Comparison of ENCODE assay signal across 31 mouse cellular contexts in the genomic region with DNA sequence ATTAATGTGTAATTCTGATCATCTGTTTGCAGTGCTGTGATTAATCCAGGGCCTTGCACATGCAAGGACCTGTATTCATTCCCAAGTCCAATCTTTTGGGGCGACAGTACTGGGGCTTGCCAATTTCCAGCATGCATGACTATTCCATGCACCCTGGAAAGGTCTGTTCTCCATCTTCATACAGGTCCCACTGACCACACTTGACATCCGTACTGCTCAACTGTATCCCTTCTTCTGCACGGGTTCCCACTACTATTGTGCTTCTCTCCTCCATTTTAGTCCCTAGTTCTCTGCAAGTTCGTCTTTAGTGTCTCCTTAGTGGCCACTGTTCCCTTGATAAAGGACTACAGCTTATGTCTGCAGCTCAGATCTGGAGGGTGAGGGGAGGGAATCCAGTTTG.
"Had no signal": no experiment of that assay in that cellular context is flagged by ENCODE, and none has a peak within 500 bp of the region (broad histone marks: within the 10 kb centered on the region; RNA-seq: fewer than 3 reads in every experiment).

No protein-coding gene starts in this region.

- H3K27ac ChIP-seq: left cerebral cortex, adult 2 months; limb, embryonic 10.5 days; limb, embryonic 12.5 days; limb, embryonic 13.5 days; limb, embryonic 15.5 days; liver, embryonic 12.5 days; liver, embryonic 13.5 days; liver, embryonic 14.5 days; liver, embryonic 15.5 days; lung, embryonic 15.5 days; macrophage; midbrain, embryonic 10.5 days; midbrain, embryonic 12.5 days; midbrain, embryonic 13.5 days; neural tube, embryonic 12.5 days had no signal

- H3K27me3 ChIP-seq: limb, embryonic 13.5 days; limb, embryonic 15.5 days; liver, embryonic 12.5 days; liver, embryonic 13.5 days; liver, embryonic 15.5 days; lung, embryonic 15.5 days; midbrain, embryonic 13.5 days; neural tube, embryonic 12.5 days had no signal

- H3K9ac ChIP-seq: limb, embryonic 12.5 days; limb, embryonic 13.5 days; limb, embryonic 15.5 days; liver, embryonic 12.5 days; liver, embryonic 13.5 days; liver, embryonic 14.5 days; liver, embryonic 15.5 days; liver, postnatal 0 days; lung, embryonic 14.5 days; lung, embryonic 15.5 days; midbrain, embryonic 12.5 days; midbrain, embryonic 13.5 days; neural tube, embryonic 12.5 days had no signal

- H3K4me1 ChIP-seq: limb, embryonic 15.5 days; liver, embryonic 13.5 days; liver, embryonic 15.5 days; midbrain, embryonic 10.5 days; midbrain, embryonic 12.5 days; midbrain, embryonic 13.5 days had no signal

- H3K9me3 ChIP-seq: limb, embryonic 10.5 days; limb, embryonic 15.5 days; liver, embryonic 15.5 days; lung, embryonic 15.5 days; midbrain, embryonic 12.5 days; neural tube, embryonic 12.5 days had no signal

- H3K36me3 ChIP-seq: limb, embryonic 10.5 days; limb, embryonic 12.5 days; limb, embryonic 13.5 days; limb, embryonic 15.5 days; liver, embryonic 12.5 days; liver, embryonic 13.5 days; liver, embryonic 15.5 days; lung, embryonic 15.5 days; midbrain, embryonic 10.5 days; midbrain, embryonic 12.5 days; midbrain, embryonic 13.5 days; neural tube, embryonic 12.5 days had no signal

- DNase-seq: left cerebral cortex, postnatal 4 days; liver; liver, embryonic 13.5 days; liver, postnatal 0 days; lung, adult 18-20 months; lung, adult 2 months; lung, embryonic 14.5 days; lung, postnatal 10 days; lung, postnatal 14 days; lung, postnatal 36 days; lung, postnatal 4 days; midbrain, embryonic 14.5 days had no signal

- H3K4me3 ChIP-seq: left cerebral cortex, adult 2 months; limb, embryonic 10.5 days; limb, embryonic 12.5 days; limb, embryonic 13.5 days; limb, embryonic 15.5 days; liver, embryonic 12.5 days; liver, embryonic 13.5 days; liver, embryonic 15.5 days; lung, embryonic 15.5 days; megakaryocyte, embryonic 14.5 days; midbrain, embryonic 10.5 days; midbrain, embryonic 12.5 days; midbrain, embryonic 13.5 days; myocyte; neural tube, embryonic 12.5 days had no signal

- ATAC-seq: liver, embryonic 12.5 days; liver, postnatal 0 days; lung, postnatal 0 days; midbrain, embryonic 13.5 days; midbrain, embryonic 16.5 days had no signal

- H3K4me2 ChIP-seq: limb, embryonic 12.5 days; limb, embryonic 13.5 days; limb, embryonic 15.5 days; liver, embryonic 11.5 days; liver, embryonic 12.5 days; liver, embryonic 13.5 days; liver, embryonic 15.5 days; lung, embryonic 14.5 days; lung, embryonic 15.5 days; midbrain, embryonic 12.5 days; midbrain, embryonic 13.5 days; neural tube, embryonic 12.5 days had no signal
